Comparison of ENCODE assay signal across 8 mouse cellular contexts in the genomic region with DNA sequence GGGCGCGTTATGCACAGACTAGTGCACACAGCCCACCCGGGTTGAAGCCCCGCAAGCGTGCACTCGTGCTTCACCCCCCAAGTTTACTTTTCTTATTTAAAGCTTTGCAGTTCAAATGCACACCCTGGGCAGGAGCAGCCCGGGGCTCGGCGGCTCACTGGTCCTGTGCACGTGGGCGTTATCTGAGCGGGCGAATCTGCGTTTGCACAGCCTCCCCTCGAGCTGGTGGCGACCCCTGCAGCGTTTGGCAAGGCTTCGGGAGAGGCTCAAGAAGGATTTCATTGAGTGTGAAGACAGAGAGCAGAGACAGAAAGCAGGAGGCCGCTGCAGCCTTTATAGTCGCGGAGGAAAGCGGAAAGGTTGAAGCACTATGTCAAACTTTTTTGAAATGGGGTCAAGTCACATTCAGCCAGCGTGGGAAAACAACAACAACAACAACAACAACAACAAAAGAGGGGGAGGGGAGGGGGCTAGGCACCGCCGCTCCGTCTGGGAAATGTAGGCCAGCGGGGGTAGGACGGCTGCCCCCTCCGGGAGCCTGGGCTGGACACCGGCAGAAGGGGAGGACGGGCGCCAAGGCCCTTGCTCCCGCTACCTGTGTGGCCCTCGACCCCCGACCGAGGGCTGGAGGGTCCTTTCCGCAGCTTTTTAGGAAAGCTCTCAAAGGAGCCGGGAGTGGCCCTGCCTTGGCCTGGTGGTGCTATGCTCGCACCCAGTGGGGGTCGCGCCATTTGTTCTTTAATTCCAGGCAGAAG.
DNase-seq lines count a peak whose midpoint lies in the region; ATAC-seq and TF ChIP-seq lines count a peak whose summit lies in the region.

No protein-coding gene starts in this region.

- H3K36me3 ChIP-seq in forebrain, postnatal 0 days (ENCODE audit: insufficient read depth) = no peaks in the 10 kb centered on the region

- H3K4me3 ChIP-seq in brown adipose tissue, adult 24 weeks (ENCODE audit: insufficient read depth, low read depth, low read length) = peak overlapping the region; percentile 69
- H3K4me3 ChIP-seq in forebrain, postnatal 0 days (ENCODE audit: low read depth, low read length) = peak overlapping the region; percentile 7; the same call in 1 of the 2 replicates

- peak; percentile 34; the same call in 1 of the 2 replicates for ATAC-seq in forebrain, postnatal 0 days
- 0 out of 2 replicates have a peak, but pooled peaks have one; percentile 5 for ATAC-seq in megakaryocyte progenitor cell, adult 5-6 weeks (replicated peaks; ENCODE audit: poor library complexity)
- no peak for ATAC-seq in megakaryocyte-erythroid progenitor cell, adult 5-6 weeks (replicated peaks; ENCODE audit: low FRiP score, low TSS enrichment, poor library complexity, severe bottlenecking)

- H3K9me3 ChIP-seq in forebrain, postnatal 0 days (ENCODE audit: low read length) = no peaks in the 10 kb centered on the region

- TF ChIP-seq CTCF in forebrain, postnatal 0 days (IDR thresholded peaks at IDR 0.05; ENCODE audit: low read depth) = no peak

- 2% methylated on average over 41 of the region's 41 CpGs for WGBS in forebrain, postnatal 0 days

- no peak overlapping the region for H3K9ac ChIP-seq in forebrain, postnatal 0 days

- H3K27ac ChIP-seq in brown adipose tissue, adult 24 weeks (replicated peaks; ENCODE audit: low read depth, low read length) = no peak overlapping the region
- H3K27ac ChIP-seq in forebrain, postnatal 0 days (ENCODE audit: low read depth, low read length) = no peak overlapping the region

- peak overlapping the region; percentile 75 for H3K4me2 ChIP-seq in forebrain, postnatal 0 days (ENCODE audit: low read depth)

- DNase-seq in cerebellum, adult 11-12 months = peak; percentile 9
- no peak for DNase-seq in cerebellum, adult 9-10 months
- no peak for DNase-seq in forebrain, postnatal 0 days
- peak; percentile 22 for DNase-seq in kidney, adult 9 months
- no peak for DNase-seq in gastrocnemius, postnatal 25 days

- peaks cover 3% of the 10 kb centered on the region for H3K4me1 ChIP-seq in brown adipose tissue, adult 24 weeks (ENCODE audit: control insufficient read depth, insufficient read depth, insufficient read length, low read length)
- H3K4me1 ChIP-seq in forebrain, postnatal 0 days (ENCODE audit: insufficient read depth) = peaks cover 6% of the 10 kb centered on the region; the same call in 1 of the 2 replicates

- peaks cover 27% of the 10 kb centered on the region for H3K27me3 ChIP-seq in forebrain, postnatal 0 days (ENCODE audit: insufficient read depth, low read length)

Comparison
In these comparisons a context has a peak if more than half of its experiments do, and no peak if none do; other contexts are left out.
1. DNase-seq: peak in cerebellum, adult 11-12 months (single experiment) and kidney, adult 9 months (single experiment); none in cerebellum, adult 9-10 months (single experiment), forebrain, postnatal 0 days (single experiment) and gastrocnemius, postnatal 25 days (single experiment).